Mouse (Mus musculus) E14TG2a.4 (cell line): ENCODE measurements around the gene Hspbp1.

Experiments
- CTCF ChIP-seq: conservative IDR thresholded peaks from 2 replicates; pipeline ENCODE4 v1.5.1; 2014; ENCODE audit warnings: low read length
- NANOG ChIP-seq: IDR thresholded peaks from 2 replicates; pipeline ENCODE4 v1.6.1; 2014; ENCODE audit warnings: borderline replicate concordance, low read length, mixed read lengths

DNA sequence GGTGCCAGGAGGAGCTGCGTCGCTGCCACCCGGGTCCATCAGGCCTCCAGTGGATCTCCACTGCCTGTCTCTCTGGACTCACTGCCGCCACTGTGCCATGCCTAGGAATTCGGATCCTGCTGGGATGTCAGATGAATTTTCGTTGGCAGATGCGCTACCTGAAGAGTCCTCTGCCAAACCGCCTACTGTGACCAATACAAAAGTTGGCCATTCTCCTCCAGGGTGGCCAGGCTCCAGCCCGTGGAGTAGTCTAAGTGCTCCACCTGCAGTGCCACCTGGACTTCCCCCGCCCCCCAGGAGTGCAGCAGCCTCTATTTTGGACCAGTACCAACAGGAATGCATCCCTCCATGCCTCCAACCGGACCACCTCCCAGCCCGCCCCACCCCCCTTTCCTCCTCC is 73.4 kb downstream of the Hspbp1 start:
- TF ChIP-seq CTCF (no peak), NANOG (no peak)
